Comparison of ENCODE assay signal across 8 mouse cellular contexts in genomic region chr3:129879131-129879757, GRCm38 (mm10). TPM values are rescaled to one million over a fixed set of nuclear protein-coding genes. Genes with fewer than 3 reads are reported as not detected.
A peak's percentile ranks its signal among the peaks of the same experiment; 100 is the strongest.
DNase-seq lines count a peak whose midpoint lies in the region; ATAC-seq and TF ChIP-seq lines count a peak whose summit lies in the region.

No protein-coding gene starts in this region.

- no peak for TF ChIP-seq POLR2A in liver, adult 2 months (IDR thresholded peaks at IDR 0.05; ENCODE audit: extremely low read depth, insufficient read depth, low read length)

- ATAC-seq in forebrain, embryonic 13.5 days: peak; percentile 61
- ATAC-seq in hindbrain, embryonic 14.5 days (ENCODE audit: low FRiP score): peak; percentile 37; the same call in 1 of the 2 replicates
- ATAC-seq in midbrain, embryonic 16.5 days: peak; percentile 68

- no peaks in the 10 kb centered on the region for H3K27me3 ChIP-seq in forebrain, embryonic 13.5 days
- H3K27me3 ChIP-seq in hindbrain, embryonic 14.5 days (ENCODE audit: control insufficient read depth, insufficient read depth, low read length): no peaks in the 10 kb centered on the region
- H3K27me3 ChIP-seq in liver, adult 2 months (ENCODE audit: control insufficient read depth, insufficient read depth, low read length): no peaks in the 10 kb centered on the region
- no peaks in the 10 kb centered on the region for H3K27me3 ChIP-seq in midbrain, embryonic 16.5 days (ENCODE audit: control insufficient read depth, insufficient read depth, low read depth, low read length)

- 0 out of 2 replicates have a peak, but pooled peaks cover 3% of the 10 kb centered on the region for H3K79me2 ChIP-seq in liver, adult 2 months (ENCODE audit: control insufficient read depth, insufficient read depth, low read length)

- peak overlapping the region; percentile 75 for H3K9ac ChIP-seq in forebrain, embryonic 13.5 days
- H3K9ac ChIP-seq in hindbrain, embryonic 14.5 days: peak overlapping the region; percentile 82
- H3K9ac ChIP-seq in liver, adult 2 months (ENCODE audit: low read depth, low read length): peak overlapping the region; percentile 85; the same call in 1 of the 2 replicates
- H3K9ac ChIP-seq in midbrain, embryonic 16.5 days (ENCODE audit: low read depth, low read length): peak overlapping the region; percentile 87

- H3K4me3 ChIP-seq in forebrain, embryonic 13.5 days: peak overlapping the region; percentile 67
- H3K4me3 ChIP-seq in hindbrain, embryonic 14.5 days (replicated peaks; ENCODE audit: low read length): peak overlapping the region; percentile 70
- H3K4me3 ChIP-seq in liver, adult 2 months (ENCODE audit: insufficient read depth, low read depth, low read length): peak overlapping the region; percentile 88
- H3K4me3 ChIP-seq in midbrain, embryonic 16.5 days (ENCODE audit: low read depth, low read length): peak overlapping the region; percentile 76

- WGBS in forebrain, embryonic 13.5 days: under 1% methylated on average over 24 of the region's 25 CpGs
- 1% methylated on average over 25 of the region's 25 CpGs for WGBS in hindbrain, embryonic 14.5 days
- WGBS in liver, adult 2 months: 2% methylated on average over 25 of the region's 25 CpGs
- 0% methylated on average over 23 of the region's 25 CpGs for WGBS in midbrain, embryonic 16.5 days

- H3K4me1 ChIP-seq in forebrain, embryonic 13.5 days: peaks cover 11% of the 10 kb centered on the region
- H3K4me1 ChIP-seq in hindbrain, embryonic 14.5 days (replicated peaks; ENCODE audit: control insufficient read depth, insufficient read depth, low read length): peaks cover 13% of the 10 kb centered on the region
- H3K4me1 ChIP-seq in liver, adult 2 months (ENCODE audit: control insufficient read depth, insufficient read depth, low read length): peaks cover 5% of the 10 kb centered on the region
- H3K4me1 ChIP-seq in midbrain, embryonic 16.5 days (ENCODE audit: control insufficient read depth, insufficient read depth, low read length): peaks cover 9% of the 10 kb centered on the region

- H3K36me3 ChIP-seq in forebrain, embryonic 13.5 days (ENCODE audit: poor library complexity, severe bottlenecking): no peaks in the 10 kb centered on the region
- no peaks in the 10 kb centered on the region for H3K36me3 ChIP-seq in hindbrain, embryonic 14.5 days (replicated peaks; ENCODE audit: control insufficient read depth, insufficient read depth)
- peaks cover 6% of the 10 kb centered on the region; the same call in 1 of the 2 replicates for H3K36me3 ChIP-seq in liver, adult 2 months (ENCODE audit: control insufficient read depth, insufficient read depth, low read length)
- no peaks in the 10 kb centered on the region for H3K36me3 ChIP-seq in midbrain, embryonic 16.5 days (ENCODE audit: control insufficient read depth, insufficient read depth, low read length)

- no peak overlapping the region for H3K27ac ChIP-seq in forebrain, embryonic 13.5 days
- peak overlapping the region; percentile 88 for H3K27ac ChIP-seq in hindbrain, embryonic 14.5 days
- no peak overlapping the region for H3K27ac ChIP-seq in liver, adult 2 months (replicated peaks; ENCODE audit: insufficient read depth, low read depth, low read length)
- peak overlapping the region; percentile 84 for H3K27ac ChIP-seq in midbrain, embryonic 16.5 days (ENCODE audit: low read length)

- no peaks in the 10 kb centered on the region for H3K9me3 ChIP-seq in forebrain, embryonic 13.5 days (replicated peaks)
- H3K9me3 ChIP-seq in hindbrain, embryonic 14.5 days (ENCODE audit: control insufficient read depth, low read length): no peaks in the 10 kb centered on the region
- no peaks in the 10 kb centered on the region for H3K9me3 ChIP-seq in midbrain, embryonic 16.5 days (replicated peaks; ENCODE audit: control insufficient read depth, low read length, poor library complexity, severe bottlenecking)

- peak; percentile 12 for DNase-seq in cerebellum, adult 11 months
- DNase-seq in cerebellum, postnatal 14 days: no peak
- DNase-seq in adrenal gland, adult 18-20 months (ENCODE audit: low spot score in 2 of 2): peak; percentile 25 to 35
- DNase-seq in hindbrain, embryonic 14.5 days (ENCODE audit: low spot score): peak; percentile 41
- DNase-seq in liver, adult 2 months (ENCODE audit: extremely low read depth, low read depth, low spot score): peak; percentile 93
- no peak for DNase-seq in left cerebral cortex, postnatal 25 days (ENCODE audit: low spot score in 2 of 2)

- H3K4me2 ChIP-seq in forebrain, embryonic 13.5 days: peak overlapping the region; percentile 86
- peak overlapping the region; percentile 90 for H3K4me2 ChIP-seq in hindbrain, embryonic 14.5 days (replicated peaks)
- H3K4me2 ChIP-seq in midbrain, embryonic 16.5 days (ENCODE audit: low read length): peak overlapping the region; percentile 82

- no peak for TF ChIP-seq CTCF in liver, adult 2 months (IDR thresholded peaks at IDR 0.05; ENCODE audit: low read depth, low read length)

- intact Hi-C loops in left cerebral cortex, postnatal 25 days (cut with DNase I): no loop called here

RNA-seq across cellular contexts. Expression of gene Pla2g12a, which starts 0.8 kb away (rescaled TPM):
- total RNA-seq in adrenal gland, adult 18-20 months (2021): 10 to 100 TPM; 44.9 to 49.5 TPM
- polyA plus RNA-seq in forebrain, embryonic 13.5 days (2015; fragmentation: Nextera tagmentation; extraction: Ambion mirVana): 29.5 and 31.3 TPM in 2 replicates
- polyA plus RNA-seq in hindbrain, embryonic 14.5 days (2014; fragmentation: Nextera tagmentation; extraction: Ambion mirVana): 38.4 and 47.0 TPM in 2 replicates
- 11.2 and 30.9 TPM in 2 replicates for total RNA-seq in liver, adult 2 months (2014; rRNA removed)
- polyA plus RNA-seq in liver, adult 2 months (2012; rRNA removed): 21.7 and 23.4 TPM in 2 replicates
- polyA plus RNA-seq in midbrain, embryonic 16.5 days (2015; fragmentation: Nextera tagmentation; extraction: Ambion mirVana): 38.4 and 39.4 TPM in 2 replicates
- 10 to 100 TPM; 15.4 to 18.9 TPM for total RNA-seq in left cerebral cortex, postnatal 25 days (2021)

RNA-seq across cellular contexts. Expression of gene Casp6, which starts 22.0 kb away (rescaled TPM):
- total RNA-seq in adrenal gland, adult 18-20 months (2021): 10 to 100 TPM; 20.2 to 39.4 TPM
- 43.6 and 44.8 TPM in 2 replicates for polyA plus RNA-seq in forebrain, embryonic 13.5 days (2015; fragmentation: Nextera tagmentation; extraction: Ambion mirVana)
- 25.0 and 25.3 TPM in 2 replicates for polyA plus RNA-seq in hindbrain, embryonic 14.5 days (2014; fragmentation: Nextera tagmentation; extraction: Ambion mirVana)
- 27.4 and 38.2 TPM in 2 replicates for total RNA-seq in liver, adult 2 months (2014; rRNA removed)
- 44.5 and 44.6 TPM in 2 replicates for polyA plus RNA-seq in liver, adult 2 months (2012; rRNA removed)
- polyA plus RNA-seq in midbrain, embryonic 16.5 days (2015; fragmentation: Nextera tagmentation; extraction: Ambion mirVana): 16.5 and 17.5 TPM in 2 replicates
- total RNA-seq in left cerebral cortex, postnatal 25 days (2021): 1 to 10 TPM; 6.0 to 9.7 TPM

RNA-seq across cellular contexts. Expression of gene Cfi, which starts 43.6 kb away (rescaled TPM):
- total RNA-seq in adrenal gland, adult 18-20 months (2021): under 1 TPM in 1 of 2 experiments, not detected in 1; 0.30 TPM
- 0.30 and 0.31 TPM in 2 replicates for polyA plus RNA-seq in forebrain, embryonic 13.5 days (2015; fragmentation: Nextera tagmentation; extraction: Ambion mirVana)
- polyA plus RNA-seq in hindbrain, embryonic 14.5 days (2014; fragmentation: Nextera tagmentation; extraction: Ambion mirVana): 0.56 and 0.97 TPM in 2 replicates
- total RNA-seq in liver, adult 2 months (2014; rRNA removed): 755 and 813 TPM in 2 replicates
- polyA plus RNA-seq in liver, adult 2 months (2012; rRNA removed): 250 and 347 TPM in 2 replicates
- 0.39 and 0.45 TPM in 2 replicates for polyA plus RNA-seq in midbrain, embryonic 16.5 days (2015; fragmentation: Nextera tagmentation; extraction: Ambion mirVana)
- not detected for total RNA-seq in left cerebral cortex, postnatal 25 days (2021)

RNA-seq across cellular contexts. Expression of gene Gar1, which starts 48.0 kb away (rescaled TPM):
- total RNA-seq in adrenal gland, adult 18-20 months (2021): 10 to 100 TPM; 55.6 to 57.8 TPM
- polyA plus RNA-seq in forebrain, embryonic 13.5 days (2015; fragmentation: Nextera tagmentation; extraction: Ambion mirVana): 63.1 and 65.7 TPM in 2 replicates
- 18.7 and 20.9 TPM in 2 replicates for polyA plus RNA-seq in hindbrain, embryonic 14.5 days (2014; fragmentation: Nextera tagmentation; extraction: Ambion mirVana)
- total RNA-seq in liver, adult 2 months (2014; rRNA removed): 2.8 and 4.5 TPM in 2 replicates
- 10.7 and 14.3 TPM in 2 replicates for polyA plus RNA-seq in liver, adult 2 months (2012; rRNA removed)
- polyA plus RNA-seq in midbrain, embryonic 16.5 days (2015; fragmentation: Nextera tagmentation; extraction: Ambion mirVana): 34.7 and 34.9 TPM in 2 replicates
- 10 to 100 TPM; 35.9 to 44.2 TPM for total RNA-seq in left cerebral cortex, postnatal 25 days (2021)

RNA-seq across cellular contexts. Expression of gene Rrh, which starts 56.9 kb away (rescaled TPM):
- total RNA-seq in adrenal gland, adult 18-20 months (2021): not detected
- polyA plus RNA-seq in forebrain, embryonic 13.5 days (2015; fragmentation: Nextera tagmentation; extraction: Ambion mirVana): 0.34 and 0.46 TPM in 2 replicates
- polyA plus RNA-seq in hindbrain, embryonic 14.5 days (2014; fragmentation: Nextera tagmentation; extraction: Ambion mirVana): 0.13 TPM in 1 of 2 replicates, not detected in the other
- total RNA-seq in liver, adult 2 months (2014; rRNA removed): 0.09 TPM in 1 of 2 replicates, not detected in the other
- polyA plus RNA-seq in liver, adult 2 months (2012; rRNA removed): not detected in 2 replicates
- 0.16 and 0.19 TPM in 2 replicates for polyA plus RNA-seq in midbrain, embryonic 16.5 days (2015; fragmentation: Nextera tagmentation; extraction: Ambion mirVana)
- total RNA-seq in left cerebral cortex, postnatal 25 days (2021): 1 to 10 TPM in 1 of 2 experiments, under 1 TPM in 1; 0.53 to 1.1 TPM

Comparison
In these comparisons a context has a peak if more than half of its experiments do, and no peak if none do; other contexts are left out.
1. DNase-seq: peak in cerebellum, adult 11 months (single experiment), adrenal gland, adult 18-20 months (2 of 2), hindbrain, embryonic 14.5 days (single experiment) and liver, adult 2 months (single experiment); none in cerebellum, postnatal 14 days (0 of 2) and left cerebral cortex, postnatal 25 days (0 of 2).
2. H3K27ac ChIP-seq: peak in hindbrain, embryonic 14.5 days (single experiment) and midbrain, embryonic 16.5 days (single experiment); none in forebrain, embryonic 13.5 days (single experiment) and liver, adult 2 months (single experiment).
3. RNA of gene Cfi, which starts 43.6 kb away (polyA plus RNA-seq): 250 to 347 TPM in liver, adult 2 months; 0.56 to 0.97 TPM in hindbrain, embryonic 14.5 days, 0.39 to 0.45 TPM in midbrain, embryonic 16.5 days and 0.30 to 0.31 TPM in forebrain, embryonic 13.5 days; every median in the first group is over 100 times any median in the second.
4. Peak in every context shown above with its lines, with median percentiles within 50 percentile points of each other: ATAC-seq, H3K4me2 ChIP-seq, H3K4me3 ChIP-seq and H3K9ac ChIP-seq.